Mouse (Mus musculus) embryonic fibroblast, embryonic 13.5 days (primary cell): ENCODE data around the gene Dpyd. TPM values are rescaled to one million over a fixed set of nuclear protein-coding genes. Genes with fewer than 3 reads are reported as not detected.

Source experiments
- H3K27ac ChIP-seq: 2 replicates; pipeline ENCODE4 v1.5.1; 2012; ENCODE audit warnings: low read length, control low read depth, inconsistent platforms; ENCODE audit not compliant: insufficient read depth
- H3K4me1 ChIP-seq: 2 replicates; pipeline ENCODE4 v1.6.1; 2011; ENCODE audit warnings: low read length; ENCODE audit not compliant: control insufficient read depth, insufficient read depth
- H3K4me3 ChIP-seq: 2 replicates; pipeline ENCODE4 v1.5.1; 2011; ENCODE audit warnings: mild to moderate bottlenecking, control low read depth, low read length; ENCODE audit not compliant: insufficient read depth
- CTCF ChIP-seq: IDR thresholded peaks from 2 replicates; pipeline ENCODE4 v1.5.1; 2011; ENCODE audit warnings: mild to moderate bottlenecking, control low read depth, low read length, moderate library complexity, borderline replicate concordance; ENCODE audit not compliant: insufficient read depth
- POLR2A ChIP-seq: IDR thresholded peaks from 2 replicates; pipeline ENCODE4 v1.6.1; 2011; ENCODE audit warnings: low read depth, mild to moderate bottlenecking, control low read depth, low read length, moderate library complexity
- polyA plus RNA-seq: library from polyadenylated mRNA; stranded (reverse); fragments of >200 nt; gene quantifications from 2 replicates; pipeline ENCODE4 v1.2.4, GENCODE M21; 2011; ENCODE audit warnings: low read depth; ENCODE audit not compliant: missing spikeins, insufficient read length

Gene Dpyd
- polyA plus RNA-seq, 1 experiment: 2.2 TPM

DNA sequence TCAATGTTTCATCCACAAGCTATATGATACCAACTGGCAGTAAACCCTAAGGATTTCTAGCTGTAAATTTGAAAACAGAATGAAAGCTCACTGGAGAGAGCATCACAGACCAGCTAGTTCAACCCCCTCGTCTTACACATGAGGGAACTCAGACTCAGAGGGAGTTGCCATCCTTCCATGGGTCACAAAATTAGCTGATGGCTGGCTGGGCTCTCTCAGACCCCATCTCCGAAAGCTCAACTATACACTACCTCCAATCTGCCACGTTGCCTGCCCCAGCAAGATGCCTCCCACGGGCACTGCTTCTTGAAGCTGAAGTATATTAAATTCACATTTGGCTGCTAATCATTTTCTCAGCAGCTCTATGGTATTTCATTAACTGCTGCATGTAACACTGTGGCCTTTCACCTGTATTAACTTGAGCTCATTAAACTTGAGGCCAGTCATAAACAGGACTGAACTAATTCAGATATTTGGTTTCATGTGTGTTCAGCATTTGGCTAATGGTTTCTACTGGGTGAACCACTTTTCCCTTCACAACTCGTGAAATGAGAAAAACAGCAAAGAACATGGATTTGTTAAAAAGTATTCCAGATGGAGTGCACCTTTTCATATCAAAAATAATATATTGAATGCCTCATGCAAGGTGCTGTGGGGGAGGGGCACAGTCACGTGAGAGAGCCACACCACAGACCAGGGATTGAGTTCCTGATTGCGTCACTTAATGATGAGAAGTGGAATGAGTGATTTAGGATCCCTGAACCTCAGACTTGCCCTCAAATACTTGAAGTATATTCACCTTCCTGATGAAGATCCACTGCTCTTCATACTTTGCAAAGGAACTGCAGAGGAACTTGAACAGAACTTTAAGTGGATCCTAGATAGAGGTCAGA lies 841.2 kb downstream of the Dpyd start:
- H3K27ac ChIP-seq: no peak overlapping the region
- no peaks in the 10 kb centered on the region for H3K4me1 ChIP-seq

DNA sequence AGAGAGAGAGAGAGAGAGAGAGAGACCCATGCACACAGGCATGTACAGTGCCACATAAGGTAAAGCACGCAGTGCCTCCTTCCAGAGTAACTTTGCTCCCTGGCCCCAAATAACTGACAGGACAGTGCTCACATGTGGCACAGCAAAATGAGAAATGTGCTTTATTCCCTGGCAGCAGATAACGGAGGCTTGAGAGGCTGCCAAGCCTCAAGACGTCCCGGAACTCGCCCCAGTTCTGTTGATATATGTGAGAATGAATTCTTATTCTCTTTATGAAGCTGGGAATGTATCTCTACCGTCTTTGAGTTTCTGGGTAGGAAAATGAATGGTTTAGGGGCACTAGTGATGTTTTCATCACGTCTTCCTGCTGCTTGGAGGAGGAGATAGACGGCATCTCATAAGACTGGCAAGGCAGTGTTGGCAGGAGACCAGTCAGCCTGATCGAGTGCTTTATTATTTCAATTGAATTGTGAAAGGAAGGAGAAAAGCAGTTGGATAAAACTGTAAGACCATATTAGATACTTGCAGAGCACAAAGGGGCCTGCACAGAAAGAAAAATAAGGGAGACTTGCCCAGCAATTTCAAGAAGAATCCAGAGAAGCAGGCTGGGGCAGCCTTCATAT lies 857.3 kb downstream of the Dpyd start:
- TF ChIP-seq POLR2A: no peak
- TF ChIP-seq CTCF: no peak
- Histone ChIP-seq H3K4me3 (no peak overlapping the region), H3K4me1 (no peaks in the 10 kb centered on the region), H3K27ac (no peak overlapping the region)

More for the DNA sequence above, 841.2 kb downstream of the Dpyd start:
- no peak for TF ChIP-seq CTCF
- no peak for TF ChIP-seq POLR2A
- no peak overlapping the region for H3K4me3 ChIP-seq

DNA sequence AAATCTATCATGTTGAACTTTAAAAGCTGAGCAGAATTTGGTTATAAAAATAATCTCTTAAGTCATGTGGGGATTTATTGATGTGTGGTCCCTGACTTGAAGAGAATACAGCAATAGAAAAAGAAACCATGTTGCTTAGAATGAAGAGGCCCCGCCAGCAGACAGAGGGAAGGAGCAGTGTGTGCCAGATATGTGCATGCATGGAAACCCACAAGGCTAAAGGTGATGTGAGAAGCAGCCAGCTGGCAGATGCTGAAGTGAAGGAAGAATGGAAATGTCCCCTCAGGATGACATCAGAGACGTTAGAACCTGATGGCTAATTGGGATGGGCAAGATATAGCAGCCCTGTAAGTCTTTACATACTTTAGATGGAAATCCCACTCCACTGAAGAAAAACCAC lies 857.8 kb downstream of the Dpyd start:
- Histone ChIP-seq H3K27ac (no peak overlapping the region), H3K4me1 (no peaks in the 10 kb centered on the region), H3K4me3 (no peak overlapping the region)
- TF ChIP-seq CTCF: no peak
- no peak for TF ChIP-seq POLR2A

DNA sequence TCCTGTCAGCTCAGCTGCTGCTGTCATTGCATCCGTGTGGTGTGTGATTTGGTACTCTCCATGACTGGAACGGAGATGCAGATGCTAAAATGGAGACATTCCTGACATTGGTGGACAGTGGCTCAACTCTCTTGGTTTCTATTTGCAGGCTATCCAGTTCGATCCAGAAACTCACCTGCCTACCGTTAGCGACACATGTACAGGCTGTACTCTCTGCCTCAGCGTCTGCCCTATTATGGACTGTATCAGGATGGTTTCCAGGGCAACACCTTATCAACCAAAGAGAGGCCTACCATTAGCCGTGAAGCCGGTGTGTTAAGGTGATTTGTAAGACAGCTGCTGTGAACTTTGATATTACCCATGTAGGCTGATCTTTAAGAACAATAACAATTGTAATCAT lies 869.4 kb downstream of the Dpyd start:
- no peak overlapping the region for H3K4me3 ChIP-seq
- no peaks in the 10 kb centered on the region for H3K4me1 ChIP-seq
- TF ChIP-seq CTCF (no peak), POLR2A (no peak)
- H3K27ac ChIP-seq: no peak overlapping the region

DNA sequence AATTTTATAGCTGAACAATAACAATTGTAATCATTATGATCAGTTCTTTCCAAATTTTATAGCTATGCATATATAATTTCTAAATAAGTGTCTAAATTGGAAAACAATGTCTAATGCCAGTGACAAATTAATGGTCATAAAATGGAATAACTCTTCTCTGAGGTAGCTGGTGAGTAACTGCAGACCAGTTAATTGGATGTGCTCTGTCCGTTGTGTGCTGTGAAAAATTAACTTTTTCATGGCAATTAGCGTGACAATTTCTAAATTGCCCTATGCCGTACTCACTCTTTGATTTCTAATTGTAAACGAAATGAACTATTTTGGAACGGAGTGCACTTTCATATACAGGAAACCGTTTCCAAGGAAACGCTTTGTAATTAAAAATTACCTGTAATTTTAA lies 869.8 kb downstream of the Dpyd start:
- Histone ChIP-seq H3K4me3 (no peak overlapping the region), H3K27ac (no peak overlapping the region), H3K4me1 (no peaks in the 10 kb centered on the region)
- no peak for TF ChIP-seq CTCF
- TF ChIP-seq POLR2A: no peak

DNA sequence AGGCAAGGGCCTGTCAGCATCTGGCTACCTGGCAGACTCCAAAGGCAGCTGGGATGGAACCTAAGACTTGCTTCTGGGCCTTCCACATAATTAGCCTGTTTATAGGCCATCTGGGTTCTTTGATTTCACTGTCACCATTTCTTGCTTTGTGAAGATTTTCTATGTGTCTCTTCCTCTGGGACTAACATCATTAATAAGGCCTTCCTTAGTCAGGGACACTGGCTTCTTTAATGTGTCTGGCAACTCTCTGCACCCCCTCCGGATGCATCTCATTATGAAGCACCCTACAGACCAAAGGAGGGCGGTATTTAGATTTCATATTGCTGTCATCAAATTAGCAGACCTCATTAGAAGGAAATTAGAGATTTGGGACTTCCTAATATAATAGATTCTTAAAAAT lies 885.6 kb downstream of the Dpyd start:
- H3K4me3 ChIP-seq: no peak overlapping the region
- no peak overlapping the region for H3K27ac ChIP-seq
- no peak for TF ChIP-seq POLR2A
- no peaks in the 10 kb centered on the region for H3K4me1 ChIP-seq

DNA sequence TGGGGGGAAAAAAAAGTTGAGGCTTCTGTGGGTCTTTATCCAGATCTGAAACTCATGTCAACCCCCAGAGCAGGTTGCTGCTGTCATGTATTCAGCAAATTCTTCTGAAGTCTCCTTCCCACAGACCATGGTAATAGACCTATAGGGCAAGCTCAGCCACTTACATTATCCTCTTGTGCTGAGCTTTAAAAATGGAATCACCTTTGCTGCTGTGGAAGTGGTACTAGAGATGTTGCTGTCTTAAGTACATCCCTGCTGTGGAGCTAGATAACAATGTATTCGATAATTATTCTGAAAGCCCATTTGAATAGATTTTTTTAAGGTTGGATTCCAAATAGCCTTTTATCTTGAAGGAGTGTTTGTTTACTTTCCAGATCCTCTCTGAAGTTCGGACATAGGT lies 902.1 kb downstream of the Dpyd start:
- Histone ChIP-seq H3K4me3 (no peak overlapping the region), H3K27ac (no peak overlapping the region), H3K4me1 (no peaks in the 10 kb centered on the region)
- TF ChIP-seq POLR2A: no peak
- no peak for TF ChIP-seq CTCF

DNA sequence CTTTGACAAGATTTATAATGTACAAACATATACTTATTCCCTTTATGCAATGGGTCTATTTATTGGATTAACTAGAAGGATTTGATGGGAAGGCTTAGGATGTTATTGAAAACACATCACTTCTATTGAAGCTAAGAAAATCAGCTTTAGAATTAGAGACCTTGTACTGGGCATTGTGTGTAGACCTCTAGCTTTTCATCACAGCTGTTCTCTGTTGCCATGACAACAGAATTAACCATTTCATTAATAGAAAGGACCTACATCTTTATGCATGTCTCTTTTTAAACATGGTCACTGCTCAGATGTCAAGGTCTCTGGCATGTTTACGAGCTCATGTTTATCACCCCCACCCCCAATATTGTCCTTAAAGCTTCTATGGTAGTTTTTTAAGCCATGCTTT lies 902.5 kb downstream of the Dpyd start:
- TF ChIP-seq CTCF (no peak), POLR2A (no peak)
- Histone ChIP-seq H3K4me1 (no peaks in the 10 kb centered on the region), H3K27ac (no peak overlapping the region), H3K4me3 (no peak overlapping the region)

DNA sequence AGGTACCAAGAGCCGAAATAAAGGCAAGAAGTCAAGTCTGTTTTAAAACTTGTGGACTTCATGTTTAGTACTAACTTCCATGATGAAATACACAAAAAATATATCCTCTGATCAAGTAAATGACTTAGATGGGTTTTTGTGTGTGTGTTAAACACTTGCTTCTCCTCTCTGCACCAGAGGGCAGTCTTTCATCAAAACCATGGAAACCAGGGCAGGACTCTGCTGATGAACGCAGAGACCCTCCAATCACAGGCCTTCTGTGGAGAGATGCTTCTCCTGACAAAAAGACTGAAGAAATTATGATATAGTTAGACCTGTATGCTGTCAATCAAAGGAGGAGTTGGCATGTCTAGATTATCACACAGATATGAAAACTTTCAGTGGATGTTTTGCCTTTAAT lies 905.8 kb downstream of the Dpyd start:
- no peak for TF ChIP-seq POLR2A
- no peak for TF ChIP-seq CTCF
- Histone ChIP-seq H3K27ac (no peak overlapping the region), H3K4me3 (no peak overlapping the region), H3K4me1 (no peaks in the 10 kb centered on the region)
